Mouse (Mus musculus) T-helper 2 cell (primary cell): Measurements from ENCODE around the gene Mon2.
"Not testable (repeated sequence)": the region's sequence is repeated elsewhere in the genome, so short reads cannot be mapped to it uniquely, and the experiment has no call there.

Experiments
- in situ Hi-C: fragments of 300-600 bp; cut with MboI, MseI; formaldehyde crosslinking; loops from one replicate; pipeline ENCODE4 v1.15.1; 2025; ENCODE audit warnings: high pct_unique_total_duplicates

Mon2 gene

GRCm38 (mm10) chr10:123060831-123061230 lies 15.5 kb downstream of the Mon2 start:
- in situ Hi-C loops = no loop called here

GRCm38 (mm10) chr10:123057082-123057481 lies 19.2 kb downstream of the Mon2 start:
- in situ Hi-C loops = no loop called here

- in situ Hi-C loops = no loop called here
Observed at GRCm38 (mm10) chr10:123056463-123056862, 19.8 kb downstream of the Mon2 start.

- in situ Hi-C loops = no loop called here
Observed at GRCm38 (mm10) chr10:123055205-123056000, 20.9 kb downstream of the Mon2 start.

GRCm38 (mm10) chr10:123053557-123053956 lies 22.7 kb downstream of the Mon2 start:
- in situ Hi-C loops = no loop called here

GRCm38 (mm10) chr10:123052021-123052420 lies 24.3 kb downstream of the Mon2 start:
- in situ Hi-C loops = no loop called here

GRCm38 (mm10) chr10:123048730-123049129 lies 27.6 kb downstream of the Mon2 start:
- in situ Hi-C loops = no loop called here

- in situ Hi-C loops = no loop called here
Observed at GRCm38 (mm10) chr10:123039936-123040335, 36.4 kb downstream of the Mon2 start.

- in situ Hi-C loops = no loop called here
Observed at GRCm38 (mm10) chr10:123032078-123032646, 44.1 kb downstream of the Mon2 start.

GRCm38 (mm10) chr10:123031449-123031848 lies 44.9 kb downstream of the Mon2 start:
- in situ Hi-C loops = no loop called here

- in situ Hi-C loops = no loop called here
Observed at GRCm38 (mm10) chr10:123030589-123030988, 45.7 kb downstream of the Mon2 start.

GRCm38 (mm10) chr10:123028949-123029348 lies 47.4 kb downstream of the Mon2 start:
- in situ Hi-C loops = no loop called here

- in situ Hi-C loops = not testable (repeated sequence)
Observed at GRCm38 (mm10) chr10:123026736-123027135, 49.6 kb downstream of the Mon2 start.

- in situ Hi-C loops = no loop called here
Observed at GRCm38 (mm10) chr10:123013435-123013834, 62.9 kb downstream of the Mon2 start.

- in situ Hi-C loops = no loop called here
Observed at GRCm38 (mm10) chr10:123011421-123011820, 64.9 kb downstream of the Mon2 start.

- in situ Hi-C loops = no loop called here
Observed at GRCm38 (mm10) chr10:123005237-123006185, 70.8 kb downstream of the Mon2 start.

- in situ Hi-C loops = loop anchor here (5.0 kb wide), 1 partner anchor 202 kb away; no protein-coding TSS in a partner anchor
Observed at GRCm38 (mm10) chr10:123004475-123005236, 71.6 kb downstream of the Mon2 start.

GRCm38 (mm10) chr10:123001985-123002384 lies 74.3 kb downstream of the Mon2 start:
- in situ Hi-C loops = loop anchor here (5.0 kb wide), 1 partner anchor 200 kb away; no protein-coding TSS in a partner anchor

- in situ Hi-C loops = loop anchor here (5.0 kb wide), 1 partner anchor 199 kb away; no protein-coding TSS in a partner anchor
Observed at GRCm38 (mm10) chr10:123001363-123001762, 74.9 kb downstream of the Mon2 start.

- in situ Hi-C loops = no loop called here
Observed at GRCm38 (mm10) chr10:122999356-122999755, 76.9 kb downstream of the Mon2 start.

- in situ Hi-C loops = no loop called here
Observed at GRCm38 (mm10) chr10:122997852-122998251, 78.5 kb downstream of the Mon2 start.
